Mouse (Mus musculus) brain, embryonic 14.5 days (tissue): Measurements from ENCODE around the gene B4galt2.

Experiments used
- CTCF ChIP-seq: fragments of 200-500 bp; IDR thresholded peaks from 2 replicates; pipeline ENCODE4 v1.5.1; 2012; ENCODE audit warnings: inconsistent platforms, mild to moderate bottlenecking, moderate library complexity, borderline replicate concordance; ENCODE audit not compliant: insufficient read depth, insufficient read length; ENCODE audit errors: extremely low read depth
- POLR2A ChIP-seq: fragments of 200-500 bp; IDR thresholded peaks from 2 replicates; pipeline ENCODE4 v1.6.1; 2012; ENCODE audit warnings: mild to moderate bottlenecking, inconsistent platforms, borderline replicate concordance; ENCODE audit not compliant: poor library complexity, insufficient read depth, insufficient read length, severe bottlenecking; ENCODE audit errors: extremely low read depth

GRCm38 (mm10) chr4:117914031-117914430 lies 30.7 kb upstream of the B4galt2 start:
- TF ChIP-seq CTCF (no peak), POLR2A (no peak)
